Mouse (Mus musculus): Measurements from ENCODE around the gene Emc3. TPM values are rescaled to one million over a fixed set of nuclear protein-coding genes. Genes with fewer than 3 reads are reported as not detected.

Gene Emc3
- polyA plus RNA-seq, 1 experiment from 2014 or later: 111 TPM

GRCm38 (mm10) chr6:113514600-113514999 lies 16.9 kb downstream of the Emc3 start:
- H3K27ac ChIP-seq: no peak overlapping the region
- ATAC-seq (replicated peaks; ENCODE audit: low FRiP score): no peak
- H3K4me2 ChIP-seq: no peak overlapping the region
- H3K36me3 ChIP-seq: peaks cover 67% of the 10 kb centered on the region
- H3K4me3 ChIP-seq (replicated peaks): no peak overlapping the region
- no peaks in the 10 kb centered on the region for H3K4me1 ChIP-seq
- WGBS: 95% methylated on average over 3 of the region's 3 CpGs
- no peaks in the 10 kb centered on the region for H3K9me3 ChIP-seq (replicated peaks)
- H3K27me3 ChIP-seq: no peaks in the 10 kb centered on the region
- H3K9ac ChIP-seq: no peak overlapping the region

DNA sequence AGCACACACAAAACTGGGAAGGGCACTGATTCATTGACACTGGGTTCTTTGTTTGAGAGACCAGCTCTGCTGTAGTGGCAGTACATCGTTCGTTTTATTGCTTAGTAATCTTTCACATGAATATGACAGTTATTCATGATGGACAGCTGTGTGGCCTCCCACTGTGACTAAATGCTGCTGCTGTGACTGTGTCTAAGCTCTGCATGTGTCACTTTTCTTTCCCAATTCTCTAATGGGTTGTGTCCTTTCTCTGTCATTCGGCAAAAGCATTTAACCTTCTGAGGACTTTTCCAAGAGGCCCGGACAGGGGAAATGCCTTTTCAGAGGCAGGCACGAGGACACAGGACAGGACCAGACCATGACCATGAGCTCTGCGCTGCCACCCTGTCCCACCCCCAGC lies 17.5 kb downstream of the Emc3 start:
- H3K27me3 ChIP-seq: no peaks in the 10 kb centered on the region
- H3K4me2 ChIP-seq: no peak overlapping the region
- no peaks in the 10 kb centered on the region for H3K4me1 ChIP-seq
- no peaks in the 10 kb centered on the region for H3K9me3 ChIP-seq (replicated peaks)
- H3K4me3 ChIP-seq (replicated peaks): no peak overlapping the region
- peaks cover 61% of the 10 kb centered on the region for H3K36me3 ChIP-seq
- H3K27ac ChIP-seq: no peak overlapping the region
- no peak for ATAC-seq (replicated peaks; ENCODE audit: low FRiP score)
- 91% methylated on average over 6 of the region's 6 CpGs for WGBS
- no peak overlapping the region for H3K9ac ChIP-seq

- no peaks in the 10 kb centered on the region for H3K9me3 ChIP-seq (replicated peaks)
- H3K4me1 ChIP-seq: no peaks in the 10 kb centered on the region
- H3K36me3 ChIP-seq: peaks cover 10% of the 10 kb centered on the region
- no peak overlapping the region for H3K9ac ChIP-seq
- no peak overlapping the region for H3K4me2 ChIP-seq
- no peak for ATAC-seq (replicated peaks; ENCODE audit: low FRiP score)
- H3K4me3 ChIP-seq (replicated peaks): no peak overlapping the region
- H3K27me3 ChIP-seq: no peaks in the 10 kb centered on the region
- H3K27ac ChIP-seq: no peak overlapping the region
- 37% methylated on average over 5 of the region's 5 CpGs for WGBS
These were observed 22.5 kb downstream of the Emc3 start for GRCm38 (mm10) chr6:113508947-113509280.

DNA sequence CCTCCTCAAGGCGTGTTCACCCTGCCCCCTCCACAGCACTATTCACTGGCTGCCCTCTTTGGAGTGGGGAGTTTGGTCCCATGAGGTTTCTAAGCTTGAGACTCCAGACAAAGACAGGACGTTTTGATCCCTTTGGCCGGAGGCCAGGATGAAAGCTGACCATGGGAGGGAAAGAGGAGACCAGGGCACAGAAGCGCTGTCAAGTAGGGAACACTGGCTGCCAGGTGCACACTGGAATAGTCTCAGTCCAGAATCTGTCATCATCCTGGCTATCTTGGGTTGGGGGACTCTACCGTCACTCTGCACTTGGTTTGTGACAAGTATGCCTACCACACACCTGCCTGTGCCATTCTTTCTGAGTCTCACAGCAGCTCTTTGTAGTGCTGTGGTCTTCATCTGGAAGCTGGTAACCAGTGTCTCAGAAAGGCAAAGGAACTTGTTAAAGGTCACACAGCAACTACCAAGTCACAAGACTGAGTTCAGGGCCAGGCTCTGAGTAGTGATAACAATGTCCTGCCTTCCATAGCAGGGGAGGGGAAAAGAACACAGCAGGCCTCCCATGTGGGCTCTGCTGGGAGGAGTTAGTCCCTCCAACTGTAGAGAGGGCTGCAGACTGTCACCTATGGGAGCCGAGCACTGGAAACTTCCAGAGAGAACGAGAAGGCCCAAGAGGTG lies 23.0 kb downstream of the Emc3 start:
- Histone ChIP-seq H3K4me3 (replicated peaks) (no peak overlapping the region), H3K27ac (no peak overlapping the region), H3K9me3 (replicated peaks) (no peaks in the 10 kb centered on the region), H3K4me2 (no peak overlapping the region), H3K9ac (no peak overlapping the region), H3K4me1 (no peaks in the 10 kb centered on the region), H3K36me3 (peaks cover 5% of the 10 kb centered on the region), H3K27me3 (no peaks in the 10 kb centered on the region)
- ATAC-seq (replicated peaks; ENCODE audit: low FRiP score): no peak
- 63% methylated on average over 7 of the region's 7 CpGs for WGBS

DNA sequence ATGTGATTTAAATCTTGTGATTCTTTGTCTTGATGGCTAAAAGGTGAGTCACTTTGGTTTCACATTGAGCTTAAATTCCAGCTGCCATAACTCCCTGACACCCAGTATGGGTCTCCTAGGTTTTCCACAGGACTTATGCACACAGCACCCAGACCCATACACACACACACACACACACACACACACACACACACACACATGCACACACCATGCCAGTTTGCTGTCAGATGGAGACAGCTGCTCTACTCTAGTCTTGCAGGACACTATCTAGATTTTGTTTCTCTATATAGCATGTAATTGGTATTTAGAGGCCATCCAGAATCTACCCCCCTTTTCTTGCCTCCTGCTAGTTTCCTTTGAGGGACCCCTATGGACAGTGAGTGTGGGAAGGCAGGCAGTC lies 24.3 kb downstream of the Emc3 start:
- ATAC-seq (replicated peaks; ENCODE audit: low FRiP score): no peak
- Histone ChIP-seq H3K27ac (no peak overlapping the region), H3K4me3 (replicated peaks) (no peak overlapping the region), H3K9me3 (replicated peaks) (no peaks in the 10 kb centered on the region), H3K36me3 (no peaks in the 10 kb centered on the region), H3K27me3 (peaks cover 6% of the 10 kb centered on the region; the same call in 1 of the 2 replicates), H3K4me2 (no peak overlapping the region), H3K9ac (no peak overlapping the region), H3K4me1 (no peaks in the 10 kb centered on the region)

- no peak overlapping the region for H3K27ac ChIP-seq
- H3K4me2 ChIP-seq: no peak overlapping the region
- H3K9me3 ChIP-seq (replicated peaks): no peaks in the 10 kb centered on the region
- H3K4me1 ChIP-seq: peaks cover 8% of the 10 kb centered on the region
- peaks cover 20% of the 10 kb centered on the region for H3K27me3 ChIP-seq
- no peak for ATAC-seq (replicated peaks; ENCODE audit: low FRiP score)
- no peaks in the 10 kb centered on the region for H3K36me3 ChIP-seq
- WGBS: 74% methylated on average over 1 of the region's 1 CpGs
- H3K9ac ChIP-seq: no peak overlapping the region
- H3K4me3 ChIP-seq (replicated peaks): no peak overlapping the region
These were observed 25.8 kb downstream of the Emc3 start for GRCm38 (mm10) chr6:113505689-113506088.

- WGBS: 80% methylated on average over 2 of the region's 2 CpGs
- no peak overlapping the region for H3K9ac ChIP-seq
- H3K9me3 ChIP-seq (replicated peaks): no peaks in the 10 kb centered on the region
- H3K27me3 ChIP-seq: peaks cover 31% of the 10 kb centered on the region
- no peaks in the 10 kb centered on the region for H3K36me3 ChIP-seq
- H3K4me3 ChIP-seq (replicated peaks): no peak overlapping the region
- no peak overlapping the region for H3K27ac ChIP-seq
- H3K4me1 ChIP-seq: peaks cover 8% of the 10 kb centered on the region
- ATAC-seq (replicated peaks; ENCODE audit: low FRiP score): no peak
- no peak overlapping the region for H3K4me2 ChIP-seq
These were observed 28.7 kb downstream of the Emc3 start for GRCm38 (mm10) chr6:113502801-113503200.

DNA sequence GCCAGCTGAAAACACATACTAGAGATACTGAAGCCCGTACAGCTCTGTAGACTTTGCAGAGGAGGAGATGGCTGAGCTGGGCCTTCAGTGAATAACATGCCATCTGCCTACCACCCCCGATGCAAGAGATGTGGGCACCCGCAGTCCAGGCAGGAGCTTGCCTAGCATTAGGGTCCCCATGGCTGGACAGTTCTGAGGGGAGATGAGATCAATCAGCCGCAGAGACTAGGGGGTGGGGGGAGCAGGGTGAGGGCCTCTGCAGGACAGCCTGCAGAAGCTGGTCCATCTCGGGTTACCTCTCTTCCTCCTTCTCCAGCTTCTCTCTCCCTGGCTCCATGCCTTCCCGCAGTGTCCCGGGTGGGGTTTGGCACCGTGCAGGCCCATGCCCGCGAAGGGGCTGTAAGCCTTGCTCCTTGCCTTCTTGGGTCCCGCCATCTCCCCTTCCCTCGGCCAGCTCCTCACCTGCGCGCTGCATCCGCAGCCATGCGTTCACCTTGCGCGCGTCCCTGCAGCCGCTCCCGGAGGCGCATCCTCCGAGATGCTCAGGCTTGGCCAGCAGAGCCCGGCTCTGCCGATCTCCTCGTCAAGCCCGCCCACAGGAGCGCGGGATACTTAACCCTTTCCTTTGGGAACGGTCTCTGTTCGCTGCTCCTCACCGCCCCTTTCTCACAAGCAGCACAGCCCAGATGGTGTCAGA lies 29.9 kb downstream of the Emc3 start, which contains the start of gene Prrt3:
Gene Prrt3, minus strand, starts transcription at position 544 of the 697 bp plus-strand sequence.
- H3K36me3 ChIP-seq: no peaks in the 10 kb centered on the region
- peak within 1 kb of the TSS; percentile 69 for H3K4me2 ChIP-seq
- WGBS: 2% methylated on average over 32 of the region's 32 CpGs
- H3K9me3 ChIP-seq (replicated peaks): no peaks in the 10 kb centered on the region
- peak within 1 kb of the TSS; percentile 46 for H3K4me3 ChIP-seq (replicated peaks)
- peak; percentile 77 for ATAC-seq (replicated peaks; ENCODE audit: low FRiP score)
- H3K4me1 ChIP-seq: peaks cover 8% of the 10 kb centered on the region
- H3K27ac ChIP-seq: no peak within 1 kb of the TSS
- H3K27me3 ChIP-seq: peaks cover 34% of the 10 kb centered on the region
- no peak within 1 kb of the TSS for H3K9ac ChIP-seq

- Histone ChIP-seq H3K9ac (no peak overlapping the region), H3K4me3 (replicated peaks) (no peak overlapping the region), H3K9me3 (replicated peaks) (no peaks in the 10 kb centered on the region), H3K4me2 (no peak overlapping the region), H3K36me3 (no peaks in the 10 kb centered on the region), H3K4me1 (peaks cover 25% of the 10 kb centered on the region), H3K27ac (no peak overlapping the region), H3K27me3 (peaks cover 56% of the 10 kb centered on the region)
- WGBS: 71% methylated on average over 6 of the region's 6 CpGs
- no peak for ATAC-seq (replicated peaks; ENCODE audit: low FRiP score)
These were observed 32.1 kb downstream of the Emc3 start for GRCm38 (mm10) chr6:113499346-113499745.

- Histone ChIP-seq H3K27me3 (peaks cover 30% of the 10 kb centered on the region), H3K9ac (no peak overlapping the region), H3K4me2 (peak overlapping the region; percentile 87), H3K27ac (no peak overlapping the region), H3K36me3 (peaks cover 29% of the 10 kb centered on the region), H3K4me3 (replicated peaks) (peak overlapping the region; percentile 52), H3K9me3 (replicated peaks) (no peaks in the 10 kb centered on the region), H3K4me1 (peaks cover 19% of the 10 kb centered on the region)
- WGBS: 40% methylated on average over 26 of the region's 28 CpGs
- ATAC-seq (replicated peaks; ENCODE audit: low FRiP score): peak; percentile 13; the same call in 1 of the 2 replicates
These were observed 36.3 kb downstream of the Emc3 start for GRCm38 (mm10) chr6:113495071-113495675.

- Histone ChIP-seq H3K27ac (no peak overlapping the region), H3K4me2 (peak overlapping the region; percentile 87), H3K9ac (peak overlapping the region; percentile 48; the same call in 1 of the 2 replicates), H3K4me1 (peaks cover 19% of the 10 kb centered on the region), H3K27me3 (peaks cover 25% of the 10 kb centered on the region), H3K9me3 (replicated peaks) (no peaks in the 10 kb centered on the region), H3K36me3 (peaks cover 37% of the 10 kb centered on the region), H3K4me3 (replicated peaks) (peak overlapping the region; percentile 52)
- 1% methylated on average over 54 of the region's 54 CpGs for WGBS
- peak; percentile 86 for ATAC-seq (replicated peaks; ENCODE audit: low FRiP score)
These were observed 37.1 kb downstream of the Emc3 start for GRCm38 (mm10) chr6:113494258-113494788.
